ENCODE assay signal across 32 mouse cellular contexts in the genomic region with DNA sequence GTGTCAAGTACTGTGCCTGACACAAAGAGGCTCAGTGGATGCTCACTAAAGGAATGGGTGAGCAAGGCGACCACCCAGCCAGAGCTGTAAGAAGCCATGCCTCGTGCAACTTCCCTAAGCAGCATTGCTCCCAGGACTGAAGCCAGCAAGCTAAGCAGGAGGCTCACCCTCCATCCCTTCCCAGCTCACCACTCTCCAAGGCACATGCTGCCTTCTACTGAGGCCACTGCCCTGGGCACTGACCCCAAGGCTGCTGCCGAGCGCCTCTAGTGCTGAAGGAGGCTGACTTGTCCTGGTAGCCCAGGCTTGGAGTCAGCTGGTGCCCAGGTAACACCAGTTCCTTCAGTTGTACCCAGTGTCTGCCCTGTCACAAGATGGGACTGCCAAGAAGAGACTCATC. TPM values are rescaled to one million over a fixed set of nuclear protein-coding genes. Genes with fewer than 3 reads are reported as not detected.
DNase-seq lines count a peak whose midpoint lies in the region; ATAC-seq lines count a peak whose summit lies in the region.
"Had no signal": no experiment of that assay in that cellular context is flagged by ENCODE, and none has a peak within 500 bp of the region (broad histone marks: within the 10 kb centered on the region; RNA-seq: fewer than 3 reads in every experiment).

No protein-coding gene starts in this region.

- no peak overlapping the region for H3K4me2 ChIP-seq in heart, embryonic 13.5 days
- H3K4me2 ChIP-seq in liver, embryonic 13.5 days: no peak overlapping the region
- H3K4me2 ChIP-seq: embryonic facial prominence, embryonic 15.5 days; hindbrain, embryonic 15.5 days; intestine, embryonic 15.5 days; limb, embryonic 12.5 days; midbrain, embryonic 15.5 days; neural tube, embryonic 15.5 days had no signal

- intact Hi-C loops in heart, postnatal 14 days (cut with DNase I): loop anchor here (5.0 kb wide), 1 partner anchor 45 kb away; the partner anchor contains the start of gene Mvb12b

- WGBS in heart, embryonic 13.5 days: 80% methylated on average over 4 of the region's 4 CpGs
- 66% methylated on average over 4 of the region's 4 CpGs for WGBS in liver, embryonic 13.5 days (ENCODE audit: insufficient replicate concordance)

- ATAC-seq in heart, embryonic 13.5 days (ENCODE audit: extremely low read depth, insufficient number of reproducible peaks, low FRiP score, low TSS enrichment): no peak
- no peak for ATAC-seq in megakaryocyte, adult 5-6 weeks (ENCODE audit: poor library complexity, severe bottlenecking)
- ATAC-seq in liver, embryonic 13.5 days (ENCODE audit: low read depth): no peak
- ATAC-seq: activated CD4-positive, CD25-positive, alpha-beta regulatory T cell, adult 4 months; forebrain, embryonic 14.5 days; intestine, embryonic 15.5 days; lung, postnatal 0 days; midbrain, embryonic 15.5 days had no signal

- peak overlapping the region; percentile 57; the same call in 1 of the 2 replicates for H3K27ac ChIP-seq in heart, embryonic 13.5 days (replicated peaks)
- peak overlapping the region; percentile 100 for H3K27ac ChIP-seq in liver, embryonic 13.5 days
- H3K27ac ChIP-seq: embryonic facial prominence, embryonic 15.5 days; hindbrain, embryonic 15.5 days; intestine, embryonic 15.5 days; left cerebral cortex, adult 2 months; limb, embryonic 12.5 days; macrophage; neural tube, embryonic 15.5 days had no signal

- H3K9me3 ChIP-seq in heart, embryonic 13.5 days: no peaks in the 10 kb centered on the region
- H3K9me3 ChIP-seq in megakaryocyte, embryonic 14.5 days: no peaks in the 10 kb centered on the region
- H3K9me3 ChIP-seq in liver, embryonic 13.5 days (replicated peaks): no peaks in the 10 kb centered on the region
- H3K9me3 ChIP-seq: embryonic facial prominence, embryonic 15.5 days; hindbrain, embryonic 15.5 days; intestine, embryonic 15.5 days; limb, embryonic 12.5 days; midbrain, embryonic 10.5 days; midbrain, embryonic 15.5 days; neural tube, embryonic 15.5 days had no signal

- no peak overlapping the region for H3K9ac ChIP-seq in heart, embryonic 13.5 days
- H3K9ac ChIP-seq in liver, embryonic 13.5 days: peak overlapping the region; percentile 69
- H3K9ac ChIP-seq: embryonic facial prominence, embryonic 15.5 days; hindbrain, embryonic 15.5 days; intestine, embryonic 15.5 days; limb, embryonic 12.5 days; midbrain, embryonic 15.5 days; neural tube, embryonic 15.5 days had no signal

- DNase-seq in heart, postnatal 14 days: no peak
- DNase-seq in liver, embryonic 13.5 days: no peak
- DNase-seq in urinary bladder, postnatal 10 days (ENCODE audit: low spot score): no peak
- no peak for DNase-seq in right cerebral cortex, postnatal 4 days
- DNase-seq: adrenal gland, adult 2 months; adrenal gland, postnatal 36 days; B cell, adult 2 months; cerebellum, adult 2 months; cerebellum, postnatal 14 days; gastrocnemius, postnatal 25 days; heart, adult 11 months; kidney, adult 9 months; kidney, postnatal 14 days; lung, adult 18-20 months; retina, postnatal 1 day; right cerebral cortex, postnatal 25 days; thymus, adult 2 months had no signal

- H3K36me3 ChIP-seq in heart, embryonic 13.5 days: no peaks in the 10 kb centered on the region
- H3K36me3 ChIP-seq in megakaryocyte, embryonic 14.5 days (replicated peaks; ENCODE audit: low read length): peaks cover 93% of the 10 kb centered on the region
- H3K36me3 ChIP-seq in liver, embryonic 13.5 days: 0 out of 2 replicates have a peak, but pooled peaks cover 4% of the 10 kb centered on the region
- H3K36me3 ChIP-seq: embryonic facial prominence, embryonic 15.5 days; hindbrain, embryonic 15.5 days; intestine, embryonic 15.5 days; midbrain, embryonic 15.5 days had no signal

- peaks cover 74% of the 10 kb centered on the region for H3K4me1 ChIP-seq in heart, embryonic 13.5 days
- peaks cover 100% of the 10 kb centered on the region for H3K4me1 ChIP-seq in megakaryocyte, embryonic 14.5 days
- H3K4me1 ChIP-seq in liver, embryonic 13.5 days (replicated peaks): peaks cover 99% of the 10 kb centered on the region

- H3K27me3 ChIP-seq in heart, embryonic 13.5 days (replicated peaks): peaks cover 68% of the 10 kb centered on the region
- no peaks in the 10 kb centered on the region for H3K27me3 ChIP-seq in megakaryocyte, embryonic 14.5 days (replicated peaks)
- H3K27me3 ChIP-seq in liver, embryonic 13.5 days: no peaks in the 10 kb centered on the region
- H3K27me3 ChIP-seq: embryonic facial prominence, embryonic 15.5 days; hindbrain, embryonic 15.5 days; intestine, embryonic 15.5 days; midbrain, embryonic 15.5 days; neural tube, embryonic 15.5 days had no signal

- H3K4me3 ChIP-seq in heart, embryonic 13.5 days: no peak overlapping the region
- H3K4me3 ChIP-seq in megakaryocyte, embryonic 14.5 days (replicated peaks): peak overlapping the region; percentile 74
- no peak overlapping the region for H3K4me3 ChIP-seq in liver, embryonic 13.5 days (replicated peaks)
- H3K4me3 ChIP-seq: embryonic facial prominence, embryonic 15.5 days; hindbrain, embryonic 15.5 days; intestine, embryonic 15.5 days; left cerebral cortex, adult 2 months; limb, embryonic 12.5 days; midbrain, embryonic 10.5 days; midbrain, embryonic 15.5 days; neural tube, embryonic 15.5 days had no signal

RNA-seq across cellular contexts. Expression of gene Mvb12b, which starts 45.8 kb away (rescaled TPM):
- polyA plus RNA-seq in heart, embryonic 13.5 days (2015; fragmentation: Nextera tagmentation; extraction: Ambion mirVana): 10.9 and 11.3 TPM in 2 replicates
- 10 to 100 TPM; 18.1 to 19.1 TPM for total RNA-seq in heart, postnatal 14 days (2021)
- 181 and 204 TPM in 2 replicates for polyA plus RNA-seq in megakaryocyte, embryonic 14.5 days (2012; ENCODE audit: insufficient read depth, low replicate concordance)
- 22.2 and 23.9 TPM in 2 replicates for total RNA-seq in megakaryocyte, adult 5-6 weeks (2015)
- 9.5 and 10.1 TPM in 2 replicates for total RNA-seq in megakaryocyte, adult 5-6 weeks (2017)
- polyA plus RNA-seq in liver, embryonic 13.5 days (2015; fragmentation: Nextera tagmentation; extraction: Ambion mirVana): 11.8 and 14.5 TPM in 2 replicates

Comparison
In these comparisons a context has a peak if more than half of its experiments do, and no peak if none do; other contexts are left out.
1. RNA of gene Mvb12b, which starts 45.8 kb away (polyA plus RNA-seq): 181 to 204 TPM in megakaryocyte, embryonic 14.5 days; 11.8 to 14.5 TPM in liver, embryonic 13.5 days and 10.9 to 11.3 TPM in heart, embryonic 13.5 days; every median in the first group is over 10 times any median in the second.